Mouse (Mus musculus): ENCODE measurements around the gene Tmem41b.

Gene Tmem41b

GRCm38 (mm10) chr7:109924965-109925364, 61.8 kb downstream of the Tmem41b start:
- no peak for DNase-seq (ENCODE audit: low read depth, low spot score)

GRCm38 (mm10) chr7:109922889-109923288, 63.8 kb downstream of the Tmem41b start:
- no peak for DNase-seq (ENCODE audit: low read depth, low spot score)

Measured in telencephalon, adult 2 months (tissue).